Mouse (Mus musculus): ENCODE measurements around the gene Igf1. TPM values are rescaled to one million over a fixed set of nuclear protein-coding genes. Genes with fewer than 3 reads are reported as not detected.

The Igf1 gene
- polyA plus RNA-seq, 1 experiment from 2014 or later, result 10.4 TPM

DNA sequence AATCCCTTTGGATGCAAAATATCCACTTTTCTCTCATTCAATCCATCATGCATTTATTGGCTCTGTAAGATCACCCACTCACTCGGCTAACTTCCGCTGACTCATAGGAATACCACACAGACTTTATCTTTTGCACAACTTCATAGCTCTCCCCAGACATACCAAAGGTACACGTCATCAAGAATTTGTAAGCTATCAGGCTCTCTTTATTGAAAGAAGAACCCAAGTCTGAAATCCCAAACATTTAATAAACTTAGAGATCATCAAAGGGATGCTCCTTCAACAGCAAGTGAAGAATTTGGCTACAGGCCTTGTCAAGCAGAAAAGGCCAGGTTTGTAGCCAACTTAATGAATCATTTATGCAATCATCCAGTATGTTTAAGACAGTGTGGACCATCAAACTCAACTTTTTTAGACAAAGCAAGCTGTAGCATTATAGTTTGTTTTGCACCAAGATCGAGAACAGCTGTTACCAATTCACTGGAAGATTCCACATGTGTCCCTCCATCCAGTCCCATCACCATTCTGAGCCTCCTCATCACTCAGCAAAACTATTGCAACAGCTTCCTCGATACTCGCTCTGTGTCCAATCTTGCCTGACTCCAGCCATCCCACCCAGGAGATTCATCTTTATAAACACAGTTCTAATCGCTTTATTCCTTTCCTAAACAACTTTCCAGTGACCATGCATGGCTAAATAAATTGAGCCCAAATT lies 22.2 kb downstream of the Igf1 start:
- DNase-seq, result no peak
- no peak for ATAC-seq (ENCODE audit: low FRiP score, low TSS enrichment)
- Histone ChIP-seq H3K4me2 (ENCODE audit: low read length) (no peak overlapping the region), H3K9me3 (ENCODE audit: control insufficient read depth, low read length) (no peaks in the 10 kb centered on the region), H3K9ac (replicated peaks; ENCODE audit: low read length) (no peak overlapping the region), H3K27ac (replicated peaks; ENCODE audit: low read depth, low read length) (no peak overlapping the region), H3K36me3 (ENCODE audit: control insufficient read depth, insufficient read depth, low read length) (no peaks in the 10 kb centered on the region), H3K4me3 (replicated peaks; ENCODE audit: low read depth, low read length) (no peak overlapping the region), H3K27me3 (ENCODE audit: control insufficient read depth, insufficient read depth, low read length) (no peaks in the 10 kb centered on the region), H3K4me1 (ENCODE audit: control insufficient read depth, insufficient read depth, low read length) (no peaks in the 10 kb centered on the region)
- 93% methylated on average over 7 of the region's 7 CpGs for WGBS

DNA sequence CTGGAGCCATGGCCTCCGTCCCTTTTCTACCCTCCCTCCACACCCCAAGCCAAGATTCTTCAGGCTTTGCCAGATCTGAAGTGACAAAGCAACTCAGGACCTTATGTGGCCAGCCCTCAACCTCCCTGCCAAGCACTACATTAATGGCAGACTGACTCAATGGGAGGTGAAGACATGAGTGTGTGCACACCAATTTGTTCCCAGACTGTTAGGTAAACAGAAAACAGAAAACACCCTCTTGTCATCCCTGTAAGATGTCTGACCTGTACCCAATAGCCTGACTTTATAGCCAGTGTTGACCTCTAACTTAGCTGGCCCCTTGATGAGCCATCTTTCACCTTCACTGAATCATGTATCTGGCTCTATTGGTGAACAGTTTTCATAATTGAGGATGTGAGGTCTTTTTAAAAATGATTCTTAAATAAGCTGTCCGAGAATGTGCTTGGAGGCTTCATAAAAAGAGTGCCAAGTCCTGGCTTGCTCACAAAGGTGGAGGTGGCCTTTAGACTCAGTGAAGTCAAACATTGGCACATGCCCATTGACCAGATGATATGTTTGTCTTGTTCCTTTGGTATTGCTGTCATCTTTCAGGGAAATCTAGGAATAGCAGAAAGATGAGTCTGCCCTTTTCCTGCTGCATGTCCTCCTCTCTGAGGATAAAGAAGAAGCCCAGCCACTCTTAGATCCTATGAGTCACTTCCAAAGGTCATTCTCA lies 27.4 kb downstream of the Igf1 start:
- Histone ChIP-seq H3K9ac (replicated peaks; ENCODE audit: low read length) (no peak overlapping the region), H3K4me2 (ENCODE audit: low read length) (no peak overlapping the region), H3K4me1 (ENCODE audit: control insufficient read depth, insufficient read depth, low read length) (no peaks in the 10 kb centered on the region), H3K27ac (replicated peaks; ENCODE audit: low read depth, low read length) (no peak overlapping the region), H3K4me3 (replicated peaks; ENCODE audit: low read depth, low read length) (no peak overlapping the region), H3K36me3 (ENCODE audit: control insufficient read depth, insufficient read depth, low read length) (no peaks in the 10 kb centered on the region), H3K9me3 (ENCODE audit: control insufficient read depth, low read length) (no peaks in the 10 kb centered on the region), H3K27me3 (ENCODE audit: control insufficient read depth, insufficient read depth, low read length) (no peaks in the 10 kb centered on the region)
- DNase-seq (no peak), ATAC-seq (ENCODE audit: low FRiP score, low TSS enrichment) (no peak)
- WGBS, result 91% methylated on average over 2 of the region's 2 CpGs

DNA sequence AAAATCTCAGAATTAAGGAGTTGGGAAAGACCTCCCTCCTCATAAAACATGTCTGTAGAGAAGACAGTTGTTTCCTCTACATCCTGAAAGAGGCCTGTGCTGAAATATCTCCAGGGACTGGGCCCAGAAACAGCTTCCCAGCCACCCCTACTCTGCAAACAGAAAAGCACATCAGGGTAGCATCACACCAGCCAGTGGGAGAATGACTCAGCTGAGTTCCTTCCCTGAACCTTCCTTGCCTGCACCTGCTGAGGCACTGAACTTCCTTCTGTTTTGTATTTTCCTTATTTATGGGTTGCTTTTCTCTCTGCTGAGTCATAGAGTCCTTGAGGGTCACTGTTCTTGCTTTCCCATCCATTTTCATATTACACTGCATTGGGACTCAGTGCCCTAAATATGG lies 31.8 kb downstream of the Igf1 start:
- ATAC-seq (ENCODE audit: low FRiP score, low TSS enrichment), result no peak
- Histone ChIP-seq H3K9ac (replicated peaks; ENCODE audit: low read length) (no peak overlapping the region), H3K4me2 (ENCODE audit: low read length) (no peak overlapping the region), H3K9me3 (ENCODE audit: control insufficient read depth, low read length) (no peaks in the 10 kb centered on the region), H3K27me3 (ENCODE audit: control insufficient read depth, insufficient read depth, low read length) (no peaks in the 10 kb centered on the region), H3K27ac (replicated peaks; ENCODE audit: low read depth, low read length) (no peak overlapping the region), H3K36me3 (ENCODE audit: control insufficient read depth, insufficient read depth, low read length) (no peaks in the 10 kb centered on the region), H3K4me1 (ENCODE audit: control insufficient read depth, insufficient read depth, low read length) (no peaks in the 10 kb centered on the region), H3K4me3 (replicated peaks; ENCODE audit: low read depth, low read length) (no peak overlapping the region)
- DNase-seq, result no peak

DNA sequence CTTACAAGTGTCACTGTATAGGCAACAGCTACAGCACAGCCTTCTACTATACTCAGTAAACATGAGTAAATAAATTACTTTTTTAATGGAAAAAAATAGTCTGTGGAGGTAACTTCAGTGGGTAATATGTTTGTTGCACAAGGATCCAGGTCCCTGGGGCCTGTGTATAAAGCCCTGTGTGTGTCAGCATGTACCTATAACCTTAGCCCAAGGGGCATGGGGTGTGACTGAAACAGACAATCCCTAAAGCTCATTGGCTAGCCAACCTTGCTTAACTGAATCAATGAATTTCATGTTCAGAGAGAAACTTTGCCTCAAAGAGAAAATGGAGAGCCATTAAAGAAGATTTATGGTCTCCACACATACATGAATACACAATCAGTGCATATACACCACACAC lies 34.2 kb downstream of the Igf1 start:
- ATAC-seq (ENCODE audit: low FRiP score, low TSS enrichment), result no peak
- no peaks in the 10 kb centered on the region for H3K9me3 ChIP-seq (ENCODE audit: control insufficient read depth, low read length)
- no peaks in the 10 kb centered on the region for H3K4me1 ChIP-seq (ENCODE audit: control insufficient read depth, insufficient read depth, low read length)
- H3K4me2 ChIP-seq (ENCODE audit: low read length), result no peak overlapping the region
- DNase-seq, result no peak
- H3K36me3 ChIP-seq (ENCODE audit: control insufficient read depth, insufficient read depth, low read length), result no peaks in the 10 kb centered on the region
- no peak overlapping the region for H3K27ac ChIP-seq (replicated peaks; ENCODE audit: low read depth, low read length)
- H3K9ac ChIP-seq (replicated peaks; ENCODE audit: low read length), result no peak overlapping the region
- H3K27me3 ChIP-seq (ENCODE audit: control insufficient read depth, insufficient read depth, low read length), result no peaks in the 10 kb centered on the region
- no peak overlapping the region for H3K4me3 ChIP-seq (replicated peaks; ENCODE audit: low read depth, low read length)

DNA sequence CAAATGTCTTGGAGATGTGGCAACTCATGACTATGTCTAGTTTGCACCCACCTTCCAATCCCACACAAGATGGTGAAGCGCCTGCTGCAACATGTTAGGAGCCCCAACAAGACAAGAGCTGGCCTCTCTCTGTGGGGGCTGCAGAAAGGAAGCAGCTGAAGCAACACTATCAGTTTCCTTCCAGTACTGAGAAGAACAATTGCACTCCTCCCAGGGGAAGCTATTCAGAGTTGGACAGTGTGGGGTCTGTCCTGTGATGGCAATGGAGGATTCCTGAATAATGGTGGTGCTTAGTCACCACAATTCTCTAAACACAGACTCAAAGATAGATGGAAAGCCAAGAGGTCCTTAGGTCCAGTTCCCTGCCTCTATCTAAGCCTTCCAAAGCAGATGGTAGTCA lies 35.2 kb downstream of the Igf1 start:
- ATAC-seq (ENCODE audit: low FRiP score, low TSS enrichment), result no peak
- H3K27me3 ChIP-seq (ENCODE audit: control insufficient read depth, insufficient read depth, low read length), result no peaks in the 10 kb centered on the region
- 100% methylated on average over 1 of the region's 1 CpGs for WGBS

DNA sequence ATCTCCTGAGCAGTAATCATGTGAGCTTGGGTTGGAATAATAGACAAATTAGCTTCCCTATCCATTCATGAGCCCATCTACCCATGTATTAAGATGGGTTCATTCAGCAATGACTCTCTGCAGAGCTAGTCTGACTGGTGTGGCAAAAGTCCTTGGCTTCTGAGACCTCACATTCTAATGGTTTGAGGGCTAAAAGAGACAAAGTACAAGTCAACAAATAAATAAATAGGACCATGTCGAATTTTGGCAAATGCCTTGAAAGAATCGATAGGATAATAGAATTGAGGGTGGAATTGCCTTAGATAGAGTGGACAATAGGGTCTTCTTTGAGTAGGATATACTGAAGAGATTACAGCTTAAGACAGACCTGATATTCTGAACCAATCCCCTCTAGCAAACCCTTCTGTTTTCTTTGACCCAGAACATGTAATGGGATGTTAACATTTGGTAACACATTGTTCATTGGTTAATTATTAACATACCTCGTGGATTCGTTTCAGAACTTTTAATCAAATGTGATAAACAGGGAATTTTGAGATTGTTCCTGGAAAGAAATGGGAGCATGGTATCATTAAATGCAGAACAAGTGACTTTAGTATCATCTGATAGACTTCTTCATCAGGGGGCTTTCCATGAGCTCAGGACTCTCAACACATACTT lies 36.5 kb downstream of the Igf1 start:
- Histone ChIP-seq H3K9me3 (ENCODE audit: control insufficient read depth, low read length) (no peaks in the 10 kb centered on the region), H3K4me3 (replicated peaks; ENCODE audit: low read depth, low read length) (no peak overlapping the region), H3K4me2 (ENCODE audit: low read length) (no peak overlapping the region), H3K4me1 (ENCODE audit: control insufficient read depth, insufficient read depth, low read length) (no peaks in the 10 kb centered on the region), H3K9ac (replicated peaks; ENCODE audit: low read length) (no peak overlapping the region), H3K36me3 (ENCODE audit: control insufficient read depth, insufficient read depth, low read length) (no peaks in the 10 kb centered on the region), H3K27ac (replicated peaks; ENCODE audit: low read depth, low read length) (no peak overlapping the region), H3K27me3 (ENCODE audit: control insufficient read depth, insufficient read depth, low read length) (no peaks in the 10 kb centered on the region)
- no peak for DNase-seq
- 86% methylated on average over 4 of the region's 4 CpGs for WGBS
- no peak for ATAC-seq (ENCODE audit: low FRiP score, low TSS enrichment)

More for the DNA sequence above, 35.2 kb downstream of the Igf1 start:
- no peak overlapping the region for H3K4me2 ChIP-seq (ENCODE audit: low read length)
- H3K4me3 ChIP-seq (replicated peaks; ENCODE audit: low read depth, low read length), result no peak overlapping the region
- no peak overlapping the region for H3K27ac ChIP-seq (replicated peaks; ENCODE audit: low read depth, low read length)
- no peak for DNase-seq
- H3K9me3 ChIP-seq (ENCODE audit: control insufficient read depth, low read length), result no peaks in the 10 kb centered on the region
- no peak overlapping the region for H3K9ac ChIP-seq (replicated peaks; ENCODE audit: low read length)
- no peaks in the 10 kb centered on the region for H3K36me3 ChIP-seq (ENCODE audit: control insufficient read depth, insufficient read depth, low read length)
- no peaks in the 10 kb centered on the region for H3K4me1 ChIP-seq (ENCODE audit: control insufficient read depth, insufficient read depth, low read length)

DNA sequence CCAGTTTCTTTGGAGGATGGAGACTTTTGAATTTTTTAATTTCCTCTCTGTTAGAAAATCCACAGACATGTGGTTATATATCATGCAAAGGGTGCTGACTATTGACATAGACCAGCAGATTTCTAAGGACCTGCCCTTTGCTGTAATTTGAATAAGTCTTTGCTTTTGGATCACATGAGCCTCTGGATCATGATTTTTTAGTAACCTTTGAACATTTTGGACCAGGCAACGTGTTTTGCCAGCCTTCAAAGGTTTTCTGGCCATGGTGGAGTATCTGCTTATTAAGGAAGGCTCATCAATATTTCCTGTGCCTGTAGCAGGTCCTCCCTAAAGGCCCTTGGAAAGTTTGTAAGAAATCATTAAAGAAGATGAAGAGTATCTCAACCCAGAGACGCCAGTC lies 37.3 kb downstream of the Igf1 start:
- no peak overlapping the region for H3K9ac ChIP-seq (replicated peaks; ENCODE audit: low read length)
- H3K36me3 ChIP-seq (ENCODE audit: control insufficient read depth, insufficient read depth, low read length), result no peaks in the 10 kb centered on the region
- no peaks in the 10 kb centered on the region for H3K27me3 ChIP-seq (ENCODE audit: control insufficient read depth, insufficient read depth, low read length)
- DNase-seq (no peak), ATAC-seq (ENCODE audit: low FRiP score, low TSS enrichment) (no peak)
- no peaks in the 10 kb centered on the region for H3K9me3 ChIP-seq (ENCODE audit: control insufficient read depth, low read length)
- WGBS, result 47% methylated on average over 2 of the region's 2 CpGs
- no peak overlapping the region for H3K27ac ChIP-seq (replicated peaks; ENCODE audit: low read depth, low read length)
- H3K4me2 ChIP-seq (ENCODE audit: low read length), result no peak overlapping the region
- no peaks in the 10 kb centered on the region for H3K4me1 ChIP-seq (ENCODE audit: control insufficient read depth, insufficient read depth, low read length)
- H3K4me3 ChIP-seq (replicated peaks; ENCODE audit: low read depth, low read length), result no peak overlapping the region

DNA sequence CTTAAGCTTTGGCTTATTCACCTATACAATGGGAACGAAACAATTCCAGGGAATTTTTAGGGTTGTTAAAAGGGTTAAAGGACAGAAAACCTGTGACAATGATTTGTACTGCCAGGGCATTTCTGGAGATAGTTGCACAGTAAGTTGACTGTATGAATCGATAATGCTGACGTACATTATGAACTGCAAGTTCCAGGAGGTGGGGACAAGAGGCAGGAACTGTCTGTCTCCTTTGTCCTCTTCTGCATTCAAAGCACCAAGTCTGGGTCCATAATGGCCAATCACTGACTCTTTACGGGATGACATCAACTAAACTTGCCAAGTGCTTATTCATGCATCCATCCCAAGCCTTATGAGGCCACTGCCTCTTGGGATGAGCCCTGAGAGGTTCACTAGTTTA lies 39.3 kb downstream of the Igf1 start:
- Histone ChIP-seq H3K36me3 (ENCODE audit: control insufficient read depth, insufficient read depth, low read length) (no peaks in the 10 kb centered on the region), H3K4me1 (ENCODE audit: control insufficient read depth, insufficient read depth, low read length) (no peaks in the 10 kb centered on the region), H3K9ac (replicated peaks; ENCODE audit: low read length) (no peak overlapping the region), H3K27me3 (ENCODE audit: control insufficient read depth, insufficient read depth, low read length) (no peaks in the 10 kb centered on the region), H3K4me3 (replicated peaks; ENCODE audit: low read depth, low read length) (no peak overlapping the region), H3K9me3 (ENCODE audit: control insufficient read depth, low read length) (no peaks in the 10 kb centered on the region), H3K27ac (replicated peaks; ENCODE audit: low read depth, low read length) (no peak overlapping the region), H3K4me2 (ENCODE audit: low read length) (no peak overlapping the region)
- DNase-seq (no peak), ATAC-seq (ENCODE audit: low FRiP score, low TSS enrichment) (no peak)
- WGBS, result 91% methylated on average over 4 of the region's 4 CpGs

DNA sequence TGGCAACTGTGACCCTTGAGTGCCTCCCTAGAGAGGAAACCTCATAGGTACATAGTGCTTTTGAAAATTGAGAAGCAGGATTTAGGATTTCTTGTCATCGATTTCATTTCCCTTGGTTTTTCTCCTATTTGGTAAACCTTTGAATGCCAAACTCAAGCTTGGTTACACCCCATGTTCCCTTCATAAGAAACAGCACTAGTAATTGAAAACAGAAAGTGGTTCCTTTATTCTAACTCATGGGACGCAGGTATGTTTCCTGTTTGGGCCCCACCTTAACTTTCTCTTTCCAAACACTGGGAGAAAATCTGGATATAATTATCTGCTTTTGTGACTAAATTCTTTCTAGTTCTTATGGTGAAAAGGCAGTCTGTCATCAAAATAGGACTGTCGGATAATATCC lies 40.8 kb downstream of the Igf1 start:
- no peaks in the 10 kb centered on the region for H3K36me3 ChIP-seq (ENCODE audit: control insufficient read depth, insufficient read depth, low read length)
- H3K4me2 ChIP-seq (ENCODE audit: low read length), result no peak overlapping the region
- no peak overlapping the region for H3K9ac ChIP-seq (replicated peaks; ENCODE audit: low read length)
- no peak overlapping the region for H3K4me3 ChIP-seq (replicated peaks; ENCODE audit: low read depth, low read length)
- H3K27ac ChIP-seq (replicated peaks; ENCODE audit: low read depth, low read length), result no peak overlapping the region
- no peaks in the 10 kb centered on the region for H3K9me3 ChIP-seq (ENCODE audit: control insufficient read depth, low read length)
- ATAC-seq (ENCODE audit: low FRiP score, low TSS enrichment), result no peak
- no peaks in the 10 kb centered on the region for H3K4me1 ChIP-seq (ENCODE audit: control insufficient read depth, insufficient read depth, low read length)
- 89% methylated on average over 3 of the region's 3 CpGs for WGBS
- no peak for DNase-seq
- no peaks in the 10 kb centered on the region for H3K27me3 ChIP-seq (ENCODE audit: control insufficient read depth, insufficient read depth, low read length)
